Mouse (Mus musculus) erythroid progenitor cell, adult 5-6 weeks (primary cell): ENCODE data around the gene Olfr243. TPM values are rescaled to one million over a fixed set of nuclear protein-coding genes. Genes with fewer than 3 reads are reported as not detected.
A peak's percentile ranks its signal among the peaks of the same experiment; 100 is the strongest.
"Not testable (repeated sequence)": the region's sequence is repeated elsewhere in the genome, so short reads cannot be mapped to it uniquely, and the experiment has no call there.

Experiments
- ATAC-seq: replicated peaks from 2 replicates; pipeline ENCODE4 v1.8.0; 2016; ENCODE audit warnings: moderate number of reproducible peaks, mild to moderate bottlenecking, moderate TSS enrichment, inconsistent platforms; ENCODE audit not compliant: poor library complexity, low FRiP score, severe bottlenecking
- total RNA-seq, 2 experiments: library from RNA; stranded (forward) in 1 of 2; stranded (reverse) in 1 of 2; fragments of 150-400 nt in 1 of 2; fragments of 186-747, 209-891 nt in 1 of 2; gene quantifications; 2 replicates each; pipeline versions ENCODE4 v1.2.3 to v1.2.4; 2015 to 2017; ENCODE audit warnings: low replicate concordance in 2 of 2

Olfr243 gene
- total RNA-seq (2015; ENCODE audit: low replicate concordance) (not detected in 2 replicates), total RNA-seq (2017; ENCODE audit: low replicate concordance) (not detected in 2 replicates)

- ATAC-seq: no peak
These were observed at the start of gene Olfr243 for GRCm38 (mm10) chr7:103714371-103714770. Olfr243 (plus strand) TSS chr7:103714671.

- ATAC-seq: no peak
These were observed 43.4 kb upstream of the Olfr243 start, which contains the start of gene Olfr624 for GRCm38 (mm10) chr7:103671091-103671490. Olfr624 (minus strand) TSS chr7:103671191.

GRCm38 (mm10) chr7:103682420-103682819 is 32.1 kb upstream of the Olfr243 start, which contains the start of gene Olfr625-ps1:
Olfr625-ps1 (plus strand) TSS chr7:103682720.
- ATAC-seq: no peak

- 0 out of 2 replicates have a peak, but pooled peaks have one; percentile 3 for ATAC-seq
These were observed 15.0 kb upstream of the Olfr243 start for GRCm38 (mm10) chr7:103699469-103699868.

- peak; percentile 81 for ATAC-seq
These were observed 2.4 kb upstream of the Olfr243 start for GRCm38 (mm10) chr7:103712024-103712423.

- ATAC-seq: not testable (repeated sequence)
These were observed 1.9 kb downstream of the Olfr243 start for GRCm38 (mm10) chr7:103716398-103716797.

GRCm38 (mm10) chr7:103730074-103730473 is 15.6 kb downstream of the Olfr243 start, which contains the start of gene Olfr628:
Olfr628 (plus strand) TSS chr7:103730374.
- ATAC-seq: no peak

GRCm38 (mm10) chr7:103744843-103745242 is 30.4 kb downstream of the Olfr243 start, which contains the start of gene Olfr629:
Olfr629 (minus strand) TSS chr7:103744943.
- ATAC-seq: no peak

GRCm38 (mm10) chr7:103757233-103757632 is 42.8 kb downstream of the Olfr243 start, which contains the start of gene Olfr630:
Olfr630 (minus strand) TSS chr7:103757333.
- no peak for ATAC-seq

- ATAC-seq: not testable (repeated sequence)
These were observed 47.7 kb downstream of the Olfr243 start for GRCm38 (mm10) chr7:103762212-103762611.

- ATAC-seq: peak; percentile 61; the same call in 1 of the 2 replicates
These were observed 53.2 kb downstream of the Olfr243 start for GRCm38 (mm10) chr7:103767687-103768086.

Other genes with a start within 250 kb of the Olfr243 start
Only the 30 nearest of the 33 such genes appear.
- gene Olfr609, start 216.6 kb upstream of the Olfr243 start, total RNA-seq (2015; ENCODE audit: low replicate concordance): not detected in 2 replicates
- gene Olfr609, start 216.6 kb upstream of the Olfr243 start, total RNA-seq (2017; ENCODE audit: low replicate concordance): not detected in 2 replicates
- gene Olfr610, start 202.5 kb upstream of the Olfr243 start, total RNA-seq (2015; ENCODE audit: low replicate concordance): not detected in 2 replicates
- not detected in 2 replicates for gene Olfr610, start 202.5 kb upstream of the Olfr243 start, total RNA-seq (2017; ENCODE audit: low replicate concordance)
- not detected in 2 replicates for gene Olfr611, start 193.8 kb upstream of the Olfr243 start, total RNA-seq (2015; ENCODE audit: low replicate concordance)
- not detected in 2 replicates for gene Olfr611, start 193.8 kb upstream of the Olfr243 start, total RNA-seq (2017; ENCODE audit: low replicate concordance)
- not detected in 2 replicates for gene Olfr612, start 172.0 kb upstream of the Olfr243 start, total RNA-seq (2015; ENCODE audit: low replicate concordance)
- not detected in 2 replicates for gene Olfr612, start 172.0 kb upstream of the Olfr243 start, total RNA-seq (2017; ENCODE audit: low replicate concordance)
- gene Olfr613, start 166.6 kb upstream of the Olfr243 start, total RNA-seq (2015; ENCODE audit: low replicate concordance): not detected in 2 replicates
- gene Olfr613, start 166.6 kb upstream of the Olfr243 start, total RNA-seq (2017; ENCODE audit: low replicate concordance): not detected in 2 replicates
- not detected in 2 replicates for gene Olfr615, start 158.6 kb upstream of the Olfr243 start, total RNA-seq (2015; ENCODE audit: low replicate concordance)
- gene Olfr615, start 158.6 kb upstream of the Olfr243 start, total RNA-seq (2017; ENCODE audit: low replicate concordance): not detected in 2 replicates
- gene Olfr616, start 145.5 kb upstream of the Olfr243 start, total RNA-seq (2015; ENCODE audit: low replicate concordance): not detected in 2 replicates
- not detected in 2 replicates for gene Olfr616, start 145.5 kb upstream of the Olfr243 start, total RNA-seq (2017; ENCODE audit: low replicate concordance)
- not detected in 2 replicates for gene Olfr617, start 141.6 kb upstream of the Olfr243 start, total RNA-seq (2015; ENCODE audit: low replicate concordance)
- gene Olfr617, start 141.6 kb upstream of the Olfr243 start, total RNA-seq (2017; ENCODE audit: low replicate concordance): not detected in 2 replicates
- not detected in 2 replicates for gene Olfr618, start 124.6 kb upstream of the Olfr243 start, total RNA-seq (2015; ENCODE audit: low replicate concordance)
- not detected in 2 replicates for gene Olfr618, start 124.6 kb upstream of the Olfr243 start, total RNA-seq (2017; ENCODE audit: low replicate concordance)
- not detected in 2 replicates for gene Olfr619, start 114.1 kb upstream of the Olfr243 start, total RNA-seq (2015; ENCODE audit: low replicate concordance)
- not detected in 2 replicates for gene Olfr619, start 114.1 kb upstream of the Olfr243 start, total RNA-seq (2017; ENCODE audit: low replicate concordance)
- not detected in 2 replicates for gene Olfr620, start 102.1 kb upstream of the Olfr243 start, total RNA-seq (2015; ENCODE audit: low replicate concordance)
- not detected in 2 replicates for gene Olfr620, start 102.1 kb upstream of the Olfr243 start, total RNA-seq (2017; ENCODE audit: low replicate concordance)
- gene Olfr622, start 72.0 kb upstream of the Olfr243 start, total RNA-seq (2015; ENCODE audit: low replicate concordance): not detected in 2 replicates
- gene Olfr622, start 72.0 kb upstream of the Olfr243 start, total RNA-seq (2017; ENCODE audit: low replicate concordance): not detected in 2 replicates
- not detected in 2 replicates for gene Olfr623, start 51.0 kb upstream of the Olfr243 start, total RNA-seq (2015; ENCODE audit: low replicate concordance)
- not detected in 2 replicates for gene Olfr623, start 51.0 kb upstream of the Olfr243 start, total RNA-seq (2017; ENCODE audit: low replicate concordance)
- gene Olfr624, start 43.5 kb upstream of the Olfr243 start, total RNA-seq (2015; ENCODE audit: low replicate concordance): not detected in 2 replicates
- under 0.01 and 0.13 TPM in 2 replicates for gene Olfr624, start 43.5 kb upstream of the Olfr243 start, total RNA-seq (2017; ENCODE audit: low replicate concordance)
- gene Olfr625-ps1, start 32.0 kb upstream of the Olfr243 start, total RNA-seq (2015; ENCODE audit: low replicate concordance): not detected in 2 replicates
- not detected in 2 replicates for gene Olfr625-ps1, start 32.0 kb upstream of the Olfr243 start, total RNA-seq (2017; ENCODE audit: low replicate concordance)
- gene Olfr628, start 15.7 kb downstream of the Olfr243 start, total RNA-seq (2015; ENCODE audit: low replicate concordance): not detected in 2 replicates
- gene Olfr628, start 15.7 kb downstream of the Olfr243 start, total RNA-seq (2017; ENCODE audit: low replicate concordance): not detected in 2 replicates
- gene Olfr629, start 30.3 kb downstream of the Olfr243 start, total RNA-seq (2015; ENCODE audit: low replicate concordance): not detected in 2 replicates
- not detected in 2 replicates for gene Olfr629, start 30.3 kb downstream of the Olfr243 start, total RNA-seq (2017; ENCODE audit: low replicate concordance)
- gene Olfr630, start 42.7 kb downstream of the Olfr243 start, total RNA-seq (2015; ENCODE audit: low replicate concordance): not detected in 2 replicates
- not detected in 2 replicates for gene Olfr630, start 42.7 kb downstream of the Olfr243 start, total RNA-seq (2017; ENCODE audit: low replicate concordance)
- gene Olfr69, start 56.9 kb downstream of the Olfr243 start, total RNA-seq (2015; ENCODE audit: low replicate concordance): 0.84 and 2.5 TPM in 2 replicates
- 1.7 TPM in 1 of 2 replicates, not detected in the other for gene Olfr69, start 56.9 kb downstream of the Olfr243 start, total RNA-seq (2017; ENCODE audit: low replicate concordance)
- 2.9 TPM in 1 of 2 replicates, not detected in the other for gene Olfr68, start 65.0 kb downstream of the Olfr243 start, total RNA-seq (2015; ENCODE audit: low replicate concordance)
- 0.83 and 2.8 TPM in 2 replicates for gene Olfr68, start 65.0 kb downstream of the Olfr243 start, total RNA-seq (2017; ENCODE audit: low replicate concordance)
- 0.84 TPM in 1 of 2 replicates, not detected in the other for gene Olfr67, start 77.2 kb downstream of the Olfr243 start, total RNA-seq (2015; ENCODE audit: low replicate concordance)
- gene Olfr67, start 77.2 kb downstream of the Olfr243 start, total RNA-seq (2017; ENCODE audit: low replicate concordance): 1.5 and 3.3 TPM in 2 replicates
- gene Hbb-bt, start 99.3 kb downstream of the Olfr243 start, total RNA-seq (2015; ENCODE audit: low replicate concordance): 26,042 and 29,427 TPM in 2 replicates
- 7,139 and 8,294 TPM in 2 replicates for gene Hbb-bt, start 99.3 kb downstream of the Olfr243 start, total RNA-seq (2017; ENCODE audit: low replicate concordance)
- gene Hbb-bs, start 113.4 kb downstream of the Olfr243 start, total RNA-seq (2015; ENCODE audit: low replicate concordance): 118,402 and 120,100 TPM in 2 replicates
- gene Hbb-bs, start 113.4 kb downstream of the Olfr243 start, total RNA-seq (2017; ENCODE audit: low replicate concordance): 41,622 and 62,915 TPM in 2 replicates
- not detected in 2 replicates for gene Hbb-bh2, start 125.8 kb downstream of the Olfr243 start, total RNA-seq (2015; ENCODE audit: low replicate concordance)
- gene Hbb-bh2, start 125.8 kb downstream of the Olfr243 start, total RNA-seq (2017; ENCODE audit: low replicate concordance): not detected in 2 replicates
- gene Hbb-bh1, start 128.5 kb downstream of the Olfr243 start, total RNA-seq (2015; ENCODE audit: low replicate concordance): not detected in 2 replicates
- gene Hbb-bh1, start 128.5 kb downstream of the Olfr243 start, total RNA-seq (2017; ENCODE audit: low replicate concordance): not detected in 2 replicates
- not detected in 2 replicates for gene Hbb-y, start 138.5 kb downstream of the Olfr243 start, total RNA-seq (2015; ENCODE audit: low replicate concordance)
- gene Hbb-y, start 138.5 kb downstream of the Olfr243 start, total RNA-seq (2017; ENCODE audit: low replicate concordance): not detected in 2 replicates
- gene Olfr66, start 171.6 kb downstream of the Olfr243 start, total RNA-seq (2015; ENCODE audit: low replicate concordance): not detected in 2 replicates
- gene Olfr66, start 171.6 kb downstream of the Olfr243 start, total RNA-seq (2017; ENCODE audit: low replicate concordance): not detected in 2 replicates
- gene Olfr64, start 179.8 kb downstream of the Olfr243 start, total RNA-seq (2015; ENCODE audit: low replicate concordance): not detected in 2 replicates
- gene Olfr64, start 179.8 kb downstream of the Olfr243 start, total RNA-seq (2017; ENCODE audit: low replicate concordance): not detected in 2 replicates
- not detected in 2 replicates for gene Olfr65, start 188.8 kb downstream of the Olfr243 start, total RNA-seq (2015; ENCODE audit: low replicate concordance)
- not detected in 2 replicates for gene Olfr65, start 188.8 kb downstream of the Olfr243 start, total RNA-seq (2017; ENCODE audit: low replicate concordance)
- gene Olfr631, start 214.2 kb downstream of the Olfr243 start, total RNA-seq (2015; ENCODE audit: low replicate concordance): not detected in 2 replicates
- gene Olfr631, start 214.2 kb downstream of the Olfr243 start, total RNA-seq (2017; ENCODE audit: low replicate concordance): not detected in 2 replicates